Mouse (Mus musculus): ENCODE measurements around the gene Best1. TPM values are rescaled to one million over a fixed set of nuclear protein-coding genes. Genes with fewer than 3 reads are reported as not detected.

Best1 gene
- polyA plus RNA-seq, 1 experiment from 2014 or later: 0.34 TPM

- no peaks in the 10 kb centered on the region for H3K9me3 ChIP-seq (replicated peaks)
- H3K4me1 ChIP-seq (replicated peaks): peaks cover 81% of the 10 kb centered on the region
- no peaks in the 10 kb centered on the region for H3K27me3 ChIP-seq (replicated peaks)
- H3K36me3 ChIP-seq: peaks cover 14% of the 10 kb centered on the region
- ATAC-seq (ENCODE audit: insufficient number of reproducible peaks, low FRiP score): 0 out of 2 replicates have a peak, but pooled peaks have one; percentile 0
- peak overlapping the region; percentile 16; the same call in 1 of the 2 replicates for H3K9ac ChIP-seq
- WGBS: 66% methylated on average over 5 of the region's 5 CpGs
- peak overlapping the region; percentile 8; the same call in 1 of the 2 replicates for H3K4me2 ChIP-seq
- H3K4me3 ChIP-seq: no peak overlapping the region
- peak overlapping the region; percentile 88 for H3K27ac ChIP-seq (ENCODE audit: poor library complexity, severe bottlenecking)
Observed at GRCm38 (mm10) chr19:10022414-10023303, 21.2 kb upstream of the Best1 start.

DNA sequence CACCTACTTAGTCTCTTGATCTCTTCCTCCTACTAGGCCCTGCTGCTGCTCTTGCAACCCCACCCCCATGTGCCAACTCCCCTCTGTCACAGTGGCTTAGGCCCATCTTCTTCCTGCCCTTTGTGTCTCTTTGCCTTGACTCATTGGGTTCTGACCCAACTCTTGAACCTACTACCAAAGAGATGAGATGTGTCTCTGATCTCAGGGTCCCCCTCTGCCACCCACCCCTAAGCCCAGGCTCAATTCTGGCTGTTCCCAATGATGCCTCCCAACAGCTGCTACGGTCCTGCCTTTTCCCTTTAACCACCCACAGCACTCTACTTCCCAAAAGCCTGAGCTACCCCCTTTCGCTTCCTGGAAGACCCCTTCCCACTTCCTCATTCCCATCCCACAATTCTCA, 20.5 kb upstream of the Best1 start:
- H3K4me2 ChIP-seq: peak overlapping the region; percentile 35; the same call in 1 of the 2 replicates
- H3K27me3 ChIP-seq (replicated peaks): no peaks in the 10 kb centered on the region
- peak overlapping the region; percentile 88; the same call in 1 of the 2 replicates for H3K27ac ChIP-seq (ENCODE audit: poor library complexity, severe bottlenecking)
- H3K4me3 ChIP-seq: no peak overlapping the region
- H3K36me3 ChIP-seq: peaks cover 7% of the 10 kb centered on the region
- ATAC-seq (ENCODE audit: insufficient number of reproducible peaks, low FRiP score): no peak
- H3K9ac ChIP-seq: no peak overlapping the region
- H3K9me3 ChIP-seq (replicated peaks): no peaks in the 10 kb centered on the region
- WGBS: 86% methylated on average over 2 of the region's 2 CpGs
- H3K4me1 ChIP-seq (replicated peaks): peaks cover 87% of the 10 kb centered on the region

- peak overlapping the region; percentile 64 for H3K4me3 ChIP-seq
- H3K27me3 ChIP-seq (replicated peaks): no peaks in the 10 kb centered on the region
- H3K27ac ChIP-seq (ENCODE audit: poor library complexity, severe bottlenecking): peak overlapping the region; percentile 72; the same call in 1 of the 2 replicates
- H3K9me3 ChIP-seq (replicated peaks): no peaks in the 10 kb centered on the region
- peak overlapping the region; percentile 96 for H3K4me2 ChIP-seq
- H3K9ac ChIP-seq: peak overlapping the region; percentile 87
- 65% methylated on average over 4 of the region's 4 CpGs for WGBS
- H3K4me1 ChIP-seq (replicated peaks): peaks cover 84% of the 10 kb centered on the region
- H3K36me3 ChIP-seq: no peaks in the 10 kb centered on the region
- ATAC-seq (ENCODE audit: insufficient number of reproducible peaks, low FRiP score): no peak
Observed at GRCm38 (mm10) chr19:10019214-10019760, 17.9 kb upstream of the Best1 start.

DNA sequence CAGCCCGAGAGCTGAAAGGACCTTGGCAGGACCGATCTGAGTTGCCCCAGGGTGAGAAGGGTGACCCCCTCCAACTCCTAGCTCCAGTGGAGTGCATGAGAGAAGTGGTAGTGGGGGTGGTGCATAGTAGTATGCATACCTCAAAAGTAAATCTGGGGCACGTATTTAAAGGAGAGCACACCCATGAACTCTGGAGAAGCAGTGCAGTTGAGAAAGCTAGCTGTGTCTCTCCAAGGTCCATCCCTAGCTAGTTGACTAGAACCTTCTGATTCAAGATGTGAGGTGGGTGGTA, 17.0 kb upstream of the Best1 start:
- Histone ChIP-seq H3K27me3 (replicated peaks) (no peaks in the 10 kb centered on the region), H3K27ac (ENCODE audit: poor library complexity, severe bottlenecking) (peak overlapping the region; percentile 72), H3K4me2 (peak overlapping the region; percentile 96), H3K4me3 (peak overlapping the region; percentile 64), H3K36me3 (no peaks in the 10 kb centered on the region), H3K9me3 (replicated peaks) (no peaks in the 10 kb centered on the region), H3K4me1 (replicated peaks) (peaks cover 84% of the 10 kb centered on the region), H3K9ac (peak overlapping the region; percentile 87)
- WGBS: 3% methylated on average over 3 of the region's 3 CpGs
- ATAC-seq (ENCODE audit: insufficient number of reproducible peaks, low FRiP score): no peak; the same call in 1 of the 2 replicates

DNA sequence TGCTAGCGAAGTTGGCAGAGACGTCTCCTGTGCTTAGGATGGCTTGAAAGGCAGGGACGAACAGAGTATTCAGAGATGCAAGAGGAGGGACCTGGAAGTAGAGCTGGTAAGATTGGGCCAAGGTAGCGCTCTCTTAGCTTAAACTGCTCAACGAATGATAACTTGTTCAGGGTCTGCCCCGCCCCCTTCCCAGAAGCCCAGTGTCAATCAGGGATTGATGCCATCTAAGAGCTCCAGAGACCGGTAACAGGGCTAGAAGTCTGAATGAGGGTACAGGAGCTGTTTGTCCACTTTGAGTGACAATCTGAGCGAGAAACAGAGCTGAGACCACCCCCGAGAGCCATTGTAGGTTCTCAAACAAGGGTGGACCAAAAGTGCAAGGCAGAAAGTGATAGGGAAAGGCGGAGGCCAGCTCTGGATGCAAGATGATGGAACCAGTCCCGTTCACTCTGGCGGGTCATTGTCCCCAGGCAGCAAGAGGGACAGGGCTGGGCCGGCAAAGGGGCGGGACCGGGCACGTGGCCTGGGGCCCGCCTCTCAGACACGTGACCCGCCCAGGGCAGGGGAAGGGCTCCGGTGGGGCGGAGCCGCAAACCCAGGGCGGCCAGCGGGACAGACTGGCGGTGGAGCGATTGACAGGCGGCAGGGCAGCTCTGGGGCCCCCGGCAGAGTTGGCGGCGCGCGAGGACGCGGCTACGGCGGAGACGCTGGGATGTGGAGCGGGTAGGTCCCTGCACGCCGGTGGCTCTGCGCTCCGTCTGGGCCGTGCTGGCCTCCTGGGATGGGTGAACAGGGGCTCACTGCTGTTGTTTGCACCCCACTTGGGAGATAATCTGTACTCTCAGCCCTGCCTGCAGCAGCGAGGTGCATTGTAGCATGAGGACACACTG, 16.4 kb upstream of the Best1 start:
- peak; percentile 93 for ATAC-seq (ENCODE audit: insufficient number of reproducible peaks, low FRiP score)
- Histone ChIP-seq H3K4me1 (replicated peaks) (peaks cover 84% of the 10 kb centered on the region), H3K4me3 (peak overlapping the region; percentile 64), H3K36me3 (no peaks in the 10 kb centered on the region), H3K9ac (peak overlapping the region; percentile 87), H3K27ac (ENCODE audit: poor library complexity, severe bottlenecking) (peak overlapping the region; percentile 72), H3K27me3 (replicated peaks) (no peaks in the 10 kb centered on the region), H3K4me2 (peak overlapping the region; percentile 96), H3K9me3 (replicated peaks) (no peaks in the 10 kb centered on the region)
- WGBS: 5% methylated on average over 44 of the region's 44 CpGs

DNA sequence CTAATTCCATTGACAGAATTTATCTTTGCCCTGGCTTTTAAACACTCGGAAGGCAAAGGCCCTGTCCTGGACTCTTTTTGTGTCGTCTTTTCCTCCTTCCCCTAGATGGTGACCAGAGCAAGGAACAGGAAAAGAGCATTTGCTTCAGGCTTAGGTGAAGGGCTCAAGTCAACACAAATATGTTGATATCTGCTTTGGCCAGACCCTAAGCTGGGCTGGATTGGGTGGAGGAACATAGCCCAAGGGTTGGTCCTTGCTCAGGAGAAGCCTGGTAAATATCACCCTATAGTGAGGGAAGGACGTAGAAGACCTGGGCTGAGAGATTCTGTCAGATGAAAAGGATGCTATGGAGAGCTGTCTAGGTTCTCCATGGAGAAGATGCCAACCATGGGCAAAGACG, 14.7 kb upstream of the Best1 start:
- ATAC-seq (ENCODE audit: insufficient number of reproducible peaks, low FRiP score): no peak
- H3K4me2 ChIP-seq: peak overlapping the region; percentile 96; the same call in 1 of the 2 replicates
- WGBS: 60% methylated on average over 4 of the region's 4 CpGs
- H3K4me1 ChIP-seq (replicated peaks): peaks cover 77% of the 10 kb centered on the region
- H3K9me3 ChIP-seq (replicated peaks): no peaks in the 10 kb centered on the region
- H3K27ac ChIP-seq (ENCODE audit: poor library complexity, severe bottlenecking): peak overlapping the region; percentile 96
- H3K27me3 ChIP-seq (replicated peaks): no peaks in the 10 kb centered on the region
- H3K36me3 ChIP-seq: no peaks in the 10 kb centered on the region
- H3K9ac ChIP-seq: no peak overlapping the region
- peak overlapping the region; percentile 25 for H3K4me3 ChIP-seq

DNA sequence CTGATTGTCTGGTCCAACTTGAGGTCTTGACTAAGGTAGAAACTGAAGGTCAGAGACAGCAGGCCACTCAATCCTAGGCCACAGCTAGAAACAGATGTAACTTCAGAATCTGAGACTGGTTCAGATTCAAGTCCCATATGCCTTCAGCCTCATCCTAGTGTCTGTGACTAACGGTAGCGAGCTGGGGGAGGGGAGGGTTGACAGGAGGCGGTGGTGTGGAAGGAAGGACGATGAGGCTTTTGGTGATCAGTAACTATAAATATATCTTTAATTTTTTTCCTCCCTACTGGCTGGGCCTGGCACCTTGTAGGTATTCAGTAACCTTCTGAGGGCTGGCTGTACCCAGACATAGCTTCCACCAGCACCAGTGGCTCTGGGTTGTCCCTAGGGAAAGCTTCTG, 14.0 kb upstream of the Best1 start:
- Histone ChIP-seq H3K4me3 (peak overlapping the region; percentile 25), H3K9me3 (replicated peaks) (no peaks in the 10 kb centered on the region), H3K9ac (peak overlapping the region; percentile 51), H3K4me2 (peak overlapping the region; percentile 96), H3K4me1 (replicated peaks) (peaks cover 71% of the 10 kb centered on the region), H3K27ac (ENCODE audit: poor library complexity, severe bottlenecking) (peak overlapping the region; percentile 96), H3K36me3 (no peaks in the 10 kb centered on the region), H3K27me3 (replicated peaks) (no peaks in the 10 kb centered on the region)
- WGBS: 37% methylated on average over 4 of the region's 4 CpGs
- ATAC-seq (ENCODE audit: insufficient number of reproducible peaks, low FRiP score): no peak

- WGBS: 46% methylated on average over 13 of the region's 13 CpGs
- Histone ChIP-seq H3K4me2 (peak overlapping the region; percentile 96), H3K4me1 (replicated peaks) (peaks cover 68% of the 10 kb centered on the region), H3K27ac (ENCODE audit: poor library complexity, severe bottlenecking) (peak overlapping the region; percentile 96), H3K27me3 (replicated peaks) (no peaks in the 10 kb centered on the region), H3K36me3 (no peaks in the 10 kb centered on the region), H3K9me3 (replicated peaks) (no peaks in the 10 kb centered on the region), H3K4me3 (peak overlapping the region; percentile 25), H3K9ac (peak overlapping the region; percentile 37; the same call in 1 of the 2 replicates)
- peak; percentile 34 for ATAC-seq (ENCODE audit: insufficient number of reproducible peaks, low FRiP score)
Observed at GRCm38 (mm10) chr19:10014824-10015223, 13.4 kb upstream of the Best1 start.

GRCm38 (mm10) chr19:10013913-10014312, 12.5 kb upstream of the Best1 start:
- 10% methylated on average over 5 of the region's 5 CpGs for WGBS
- Histone ChIP-seq H3K9ac (no peak overlapping the region), H3K9me3 (replicated peaks) (no peaks in the 10 kb centered on the region), H3K27ac (ENCODE audit: poor library complexity, severe bottlenecking) (peak overlapping the region; percentile 96), H3K4me1 (replicated peaks) (peaks cover 59% of the 10 kb centered on the region), H3K27me3 (replicated peaks) (no peaks in the 10 kb centered on the region), H3K36me3 (no peaks in the 10 kb centered on the region), H3K4me3 (no peak overlapping the region), H3K4me2 (peak overlapping the region; percentile 20; the same call in 1 of the 2 replicates)
- peak; percentile 72 for ATAC-seq (ENCODE audit: insufficient number of reproducible peaks, low FRiP score)

- H3K36me3 ChIP-seq: no peaks in the 10 kb centered on the region
- peaks cover 53% of the 10 kb centered on the region for H3K4me1 ChIP-seq (replicated peaks)
- peak overlapping the region; percentile 20 for H3K4me2 ChIP-seq
- no peaks in the 10 kb centered on the region for H3K9me3 ChIP-seq (replicated peaks)
- no peaks in the 10 kb centered on the region for H3K27me3 ChIP-seq (replicated peaks)
- peak overlapping the region; percentile 49; the same call in 1 of the 2 replicates for H3K9ac ChIP-seq
- ATAC-seq (ENCODE audit: insufficient number of reproducible peaks, low FRiP score): no peak
- peak overlapping the region; percentile 96 for H3K27ac ChIP-seq (ENCODE audit: poor library complexity, severe bottlenecking)
- WGBS: 26% methylated on average over 3 of the region's 3 CpGs
- no peak overlapping the region for H3K4me3 ChIP-seq
Observed at GRCm38 (mm10) chr19:10013348-10013747, 11.9 kb upstream of the Best1 start.

Data from heart, embryonic 12.5 days (tissue).